Mouse (Mus musculus) kidney, adult 2 months (tissue): Measurements from ENCODE around the gene Trim39. TPM values are rescaled to one million over a fixed set of nuclear protein-coding genes. Genes with fewer than 3 reads are reported as not detected.

Experiments used
- DNase-seq: peaks from one replicate; pipeline ENCODE4 v3.0.0; 2021
- H3K27ac ChIP-seq: fragments of 200-500 bp; 2 replicates; pipeline ENCODE4 v1.5.1; 2012; ENCODE audit warnings: low read depth, low read length, control low read depth, inconsistent platforms; ENCODE audit not compliant: insufficient read depth
- H3K27me3 ChIP-seq: fragments of 200-500 bp; replicated peaks from 2 replicates; pipeline ENCODE4 v1.6.1; 2012; ENCODE audit warnings: mild to moderate bottlenecking, moderate library complexity, low read length, inconsistent platforms; ENCODE audit not compliant: control insufficient read depth, insufficient read depth
- H3K36me3 ChIP-seq: fragments of 200-500 bp; 2 replicates; pipeline ENCODE4 v1.6.1; 2012; ENCODE audit warnings: mild to moderate bottlenecking, moderate library complexity, low read length, inconsistent platforms; ENCODE audit not compliant: control insufficient read depth, insufficient read depth
- H3K4me1 ChIP-seq: fragments of 200-500 bp; 2 replicates; pipeline ENCODE4 v1.6.1; 2011; ENCODE audit warnings: low read length; ENCODE audit not compliant: control insufficient read depth, insufficient read depth
- H3K4me3 ChIP-seq: fragments of 200-500 bp; 2 replicates; pipeline ENCODE4 v1.5.1; 2011; ENCODE audit warnings: mild to moderate bottlenecking, low read depth, low read length, control low read depth; ENCODE audit not compliant: insufficient read depth
- CTCF ChIP-seq: fragments of 200-500 bp; conservative IDR thresholded peaks from 2 replicates; pipeline ENCODE4 v1.5.1; 2011; ENCODE audit warnings: low read depth, mild to moderate bottlenecking, control low read depth, low read length, moderate library complexity, mixed read lengths; ENCODE audit not compliant: insufficient read depth, insufficient read length
- POLR2A ChIP-seq: fragments of 200-500 bp; IDR thresholded peaks from one replicate; pipeline ENCODE4 v1.6.1; 2011; ENCODE audit warnings: low read depth, low read length, control low read depth
- WGBS: fragments of 180-500 bp; shearing (Covaris S2); methylation state at CpG from one replicate; pipeline ENCODE4 v1.1.7; 2018; 5-methylcytosine and 5-hydroxymethylcytosine counted together
- polyA plus RNA-seq: library from polyadenylated mRNA; depleted of rRNA; stranded (reverse); fragments of >200 nt; gene quantifications from 2 replicates; pipeline ENCODE4 v1.2.3, GENCODE M21; 2012

The Trim39 gene
- polyA plus RNA-seq, 1 experiment = 11.4 TPM

- no peak overlapping the region for H3K27ac ChIP-seq
These were observed 10.4 kb downstream of the Trim39 start for GRCm38 (mm10) chr17:36261511-36262166.

GRCm38 (mm10) chr17:36257969-36258368, 14.1 kb downstream of the Trim39 start, which contains the start of gene Rpp21:
Rpp21 (minus strand) TSS chr17:36258069.
- Histone ChIP-seq H3K4me3 (peak within 1 kb of the TSS; percentile 98), H3K27ac (peak within 1 kb of the TSS; percentile 86), H3K27me3 (no peaks in the 10 kb centered on the region), H3K36me3 (no peaks in the 10 kb centered on the region; the same call in 1 of the 2 replicates), H3K4me1 (peaks cover 7% of the 10 kb centered on the region; the same call in 1 of the 2 replicates)
- no peak for DNase-seq
- no peak for TF ChIP-seq CTCF
- no peak for TF ChIP-seq POLR2A
- WGBS = 38% methylated on average over 6 of the region's 6 CpGs

More at GRCm38 (mm10) chr17:36261511-36262166, 10.4 kb downstream of the Trim39 start:
- Histone ChIP-seq H3K4me3 (no peak overlapping the region), H3K4me1 (peaks cover 3% of the 10 kb centered on the region; the same call in 1 of the 2 replicates), H3K27me3 (no peaks in the 10 kb centered on the region), H3K36me3 (no peaks in the 10 kb centered on the region; the same call in 1 of the 2 replicates)
- TF ChIP-seq CTCF (no peak), POLR2A (no peak)
- WGBS = 85% methylated on average over 9 of the region's 9 CpGs
- no peak for DNase-seq

GRCm38 (mm10) chr17:36257241-36257947, 14.7 kb downstream of the Trim39 start:
- Histone ChIP-seq H3K4me3 (peak overlapping the region; percentile 98), H3K27me3 (no peaks in the 10 kb centered on the region), H3K36me3 (no peaks in the 10 kb centered on the region; the same call in 1 of the 2 replicates), H3K27ac (peak overlapping the region; percentile 86), H3K4me1 (peaks cover 7% of the 10 kb centered on the region; the same call in 1 of the 2 replicates)
- peak; percentile 90 for DNase-seq
- under 1% methylated on average over 37 of the region's 37 CpGs for WGBS
- peak; percentile 73 for TF ChIP-seq CTCF
- peak; percentile 53 for TF ChIP-seq POLR2A

- H3K4me3 ChIP-seq = no peak overlapping the region
- H3K27me3 ChIP-seq = no peaks in the 10 kb centered on the region
- H3K27ac ChIP-seq = no peak overlapping the region
- H3K36me3 ChIP-seq = no peaks in the 10 kb centered on the region
- DNase-seq = peak; percentile 26
- 23% methylated on average over 6 of the region's 6 CpGs for WGBS
- TF ChIP-seq POLR2A = no peak
- no peak for TF ChIP-seq CTCF
- peaks cover 7% of the 10 kb centered on the region; the same call in 1 of the 2 replicates for H3K4me1 ChIP-seq
These were observed 18.9 kb downstream of the Trim39 start for GRCm38 (mm10) chr17:36253087-36253600.

DNA sequence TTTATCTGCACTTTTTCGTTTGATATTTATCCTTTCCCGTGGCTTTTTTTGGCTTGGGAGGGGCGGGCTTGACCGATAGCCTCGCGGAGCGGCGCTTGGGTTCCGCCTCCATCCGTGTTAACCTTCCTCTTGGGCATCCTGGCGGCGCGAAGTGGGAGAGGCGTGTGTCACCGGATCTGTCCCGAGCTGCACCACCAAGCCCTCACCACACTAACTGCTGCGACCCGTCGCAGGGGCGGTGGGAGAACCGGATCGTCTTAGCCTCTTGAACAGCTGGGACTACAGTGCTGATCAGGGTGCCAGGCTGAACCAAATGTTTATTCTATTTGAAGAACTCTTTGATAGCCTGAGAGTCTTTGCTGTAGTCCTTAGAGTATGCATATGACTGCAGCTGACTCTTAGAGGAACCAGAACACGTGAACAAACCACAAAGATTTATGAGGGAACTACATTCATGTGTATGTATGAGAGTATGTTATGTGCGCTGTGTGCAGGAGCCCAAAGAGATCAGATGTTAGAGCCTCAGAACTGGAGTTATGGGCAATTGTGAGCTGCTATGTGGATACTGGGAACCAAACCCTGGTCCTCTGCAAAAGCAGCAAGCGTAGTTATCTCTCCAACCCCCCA, 19.7 kb downstream of the Trim39 start:
- H3K4me3 ChIP-seq = no peak overlapping the region; the same call in 1 of the 2 replicates
- 8% methylated on average over 25 of the region's 25 CpGs for WGBS
- H3K27me3 ChIP-seq = no peaks in the 10 kb centered on the region
- TF ChIP-seq CTCF (no peak), POLR2A (no peak)
- no peak overlapping the region for H3K27ac ChIP-seq
- H3K36me3 ChIP-seq = no peaks in the 10 kb centered on the region
- peak; percentile 45 for DNase-seq
- H3K4me1 ChIP-seq = peaks cover 4% of the 10 kb centered on the region; the same call in 1 of the 2 replicates

- TF ChIP-seq CTCF (no peak), POLR2A (no peak)
These were observed 23.2 kb downstream of the Trim39 start for GRCm38 (mm10) chr17:36248886-36249285.

More at GRCm38 (mm10) chr17:36248886-36249285, 23.2 kb downstream of the Trim39 start:
- H3K4me3 ChIP-seq = no peak overlapping the region
- WGBS = 25% methylated on average over 33 of the region's 33 CpGs
- DNase-seq = no peak
- H3K4me1 ChIP-seq = peaks cover 4% of the 10 kb centered on the region; the same call in 1 of the 2 replicates
- no peaks in the 10 kb centered on the region for H3K27me3 ChIP-seq
- no peak overlapping the region for H3K27ac ChIP-seq
- H3K36me3 ChIP-seq = no peaks in the 10 kb centered on the region
